Mouse (Mus musculus) ES-CJ7 (cell line): ENCODE measurements at regions not wholly inside any gene's neighbourhood (a gene's known extent, or its start where the extent isn't known, plus 50 kb on each side); places are given as distances from the start of the nearest gene placed in this dataset.

Experiments used
- DNase-seq: peaks from one replicate; pipeline ENCODE4 v3.0.0; 2011; ENCODE audit warnings: low read depth, low spot score

DNA sequence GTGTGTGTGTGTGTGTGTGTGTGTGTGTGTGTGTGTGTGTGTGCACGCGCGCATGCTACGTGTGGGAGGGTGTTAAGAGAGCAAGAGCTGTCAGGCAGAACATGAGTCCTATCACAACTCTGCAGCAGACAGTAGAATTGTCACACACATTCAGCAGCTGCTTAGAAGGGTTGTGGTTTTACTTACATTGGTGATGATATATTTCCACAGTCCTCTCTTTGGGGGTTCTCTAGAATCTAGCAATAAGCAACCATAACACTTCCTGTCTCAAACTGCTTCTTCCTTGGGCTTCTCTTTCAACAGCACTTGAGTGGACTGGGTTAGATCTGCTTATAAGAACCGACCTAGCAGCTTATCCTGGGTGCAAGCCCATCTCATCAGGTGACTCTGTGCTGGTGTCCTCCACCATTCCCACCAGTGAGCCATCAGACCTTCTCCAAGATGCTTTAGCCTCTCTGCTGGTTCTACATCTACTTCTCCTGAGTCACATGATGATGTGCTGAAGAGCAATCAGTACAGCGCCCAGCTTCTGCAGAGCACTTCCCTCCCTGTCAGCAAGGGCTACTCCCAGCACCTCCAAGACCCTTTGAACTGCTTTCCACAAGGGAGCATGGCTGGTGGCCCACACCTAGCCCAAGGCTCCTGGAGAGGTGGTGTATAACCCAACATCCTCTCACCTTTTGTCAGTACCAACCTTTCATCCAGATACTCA lies 222.6 kb downstream of the Wdr11 start:
- no peak for DNase-seq

DNA sequence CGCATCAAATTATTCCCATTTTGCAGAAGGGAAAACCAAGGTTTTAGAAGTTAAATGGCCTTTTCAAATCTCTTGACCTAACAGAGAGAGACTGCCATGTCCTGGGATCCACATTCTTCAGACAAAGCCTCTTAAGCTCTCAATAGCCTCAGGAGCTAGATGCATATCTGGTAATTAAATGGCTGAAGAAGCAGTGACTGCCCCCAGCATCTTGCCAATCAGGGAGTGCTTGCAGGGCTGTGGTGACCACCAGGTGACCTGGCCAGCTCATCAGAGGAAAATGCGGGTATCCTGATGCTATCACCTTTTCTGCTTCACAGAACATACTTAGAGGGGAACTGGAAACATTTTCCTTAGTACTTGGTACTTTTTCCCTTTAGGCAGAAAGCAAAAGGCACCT lies 227.2 kb downstream of the Wdr11 start:
- no peak for DNase-seq

DNA sequence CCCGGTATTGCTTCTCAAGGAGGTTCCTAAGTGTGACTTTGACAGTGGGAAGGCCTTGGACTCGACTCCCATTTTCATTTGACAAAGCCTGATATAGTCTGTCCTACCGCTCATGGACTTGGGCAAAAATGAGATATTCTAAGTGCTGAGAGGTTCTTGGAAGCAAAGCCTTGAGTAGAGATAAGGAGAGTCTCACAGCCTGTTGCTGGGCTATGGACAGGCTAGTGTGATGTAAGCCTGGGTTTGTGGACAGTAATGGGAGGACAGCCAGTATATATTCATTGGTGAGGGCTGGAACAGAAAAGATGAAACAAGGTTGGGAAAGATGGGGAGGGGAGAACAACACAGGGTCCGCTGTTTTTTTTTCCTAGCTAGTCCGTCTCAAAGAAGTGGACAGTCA lies 228.0 kb downstream of the Wdr11 start:
- no peak for DNase-seq

GRCm38 (mm10) chr7:129828970-129829369 lies 237.3 kb downstream of the Wdr11 start:
- no peak for DNase-seq

- DNase-seq = no peak
Measured at GRCm38 (mm10) chr7:129832830-129833229, 241.2 kb downstream of the Wdr11 start.

DNA sequence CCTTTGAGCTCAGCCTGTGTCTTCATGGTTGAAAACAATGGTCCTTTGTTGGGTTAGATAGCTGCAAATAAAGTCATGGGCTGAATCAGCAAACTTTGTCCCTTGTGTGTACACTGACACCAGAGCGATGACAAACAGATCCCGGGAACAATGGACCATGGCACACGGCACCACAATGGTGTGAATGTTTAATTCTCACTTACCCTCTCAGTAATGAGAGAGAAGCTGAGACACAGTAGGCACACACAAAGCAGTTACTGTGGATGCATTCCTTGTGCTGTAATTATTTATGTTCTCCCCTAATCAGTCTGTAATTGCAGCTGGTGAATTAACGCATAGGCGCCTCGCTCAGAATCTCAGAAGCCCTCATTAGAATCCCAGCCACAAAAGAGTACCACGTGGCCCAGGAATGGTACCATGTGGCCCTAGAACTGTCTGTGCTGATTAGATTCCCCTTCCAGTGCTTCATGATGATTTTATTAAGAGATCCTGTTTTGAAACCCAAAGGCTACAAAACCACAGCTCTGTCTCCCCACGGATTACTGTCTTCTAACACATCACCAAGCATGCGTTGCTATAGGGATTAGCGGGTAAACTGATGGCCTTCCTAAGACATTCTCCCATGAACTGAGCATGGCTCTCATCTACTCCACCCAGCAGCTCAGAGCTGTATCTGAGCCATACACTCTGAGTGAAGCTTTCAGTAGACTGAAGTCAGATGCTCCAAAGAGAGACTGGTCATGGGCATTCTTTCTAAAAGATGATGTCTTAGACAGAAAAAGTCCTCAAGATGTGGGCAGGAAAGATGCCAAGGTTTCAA lies 250.8 kb downstream of the Wdr11 start:
- no peak for DNase-seq

- no peak for DNase-seq
Measured at GRCm38 (mm10) chr7:129847136-129847535, 255.5 kb downstream of the Wdr11 start.

DNA sequence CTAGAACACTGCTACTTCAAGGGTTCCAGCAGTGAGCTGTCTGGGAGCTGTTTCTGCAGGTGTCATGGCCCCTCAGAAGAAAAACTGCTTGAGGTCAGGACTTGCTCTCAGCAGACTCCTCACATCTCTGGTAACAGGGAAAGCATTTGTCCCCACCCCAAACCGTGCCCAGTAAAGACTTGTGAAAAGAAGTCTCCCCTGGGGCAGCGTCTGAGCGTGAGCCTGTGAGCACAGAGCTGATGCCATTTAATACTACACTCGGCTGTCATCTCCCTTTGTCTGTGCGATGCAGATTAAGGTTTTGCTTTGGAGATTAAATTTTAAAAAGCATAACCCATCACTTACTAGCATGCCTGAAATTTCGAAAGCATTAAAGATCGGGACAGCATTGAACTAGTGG lies 261.9 kb downstream of the Wdr11 start:
- no peak for DNase-seq

DNA sequence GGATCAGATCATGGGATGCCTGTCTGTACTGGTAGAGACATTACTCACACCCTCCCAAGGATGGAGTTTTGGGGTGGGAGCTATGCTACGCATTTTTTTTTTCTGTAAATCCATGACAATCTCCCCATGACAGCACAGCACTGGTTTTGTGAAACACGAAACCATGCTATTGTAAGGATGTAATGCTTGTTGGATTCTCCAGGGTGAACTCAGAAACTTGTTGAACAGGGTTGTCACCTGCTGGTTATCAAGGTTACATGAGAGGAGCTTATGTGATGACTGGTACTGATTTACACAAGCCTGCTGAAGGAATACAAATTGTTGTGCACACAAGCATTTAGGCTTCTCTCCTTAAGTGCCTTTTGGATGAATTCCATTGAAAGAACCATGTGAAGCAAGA lies 263.3 kb downstream of the Wdr11 start:
- DNase-seq = no peak

GRCm38 (mm10) chr7:129862966-129863365 lies 271.3 kb downstream of the Wdr11 start:
- no peak for DNase-seq

GRCm38 (mm10) chr7:129865536-129865935 lies 273.9 kb downstream of the Wdr11 start:
- DNase-seq = no peak

DNA sequence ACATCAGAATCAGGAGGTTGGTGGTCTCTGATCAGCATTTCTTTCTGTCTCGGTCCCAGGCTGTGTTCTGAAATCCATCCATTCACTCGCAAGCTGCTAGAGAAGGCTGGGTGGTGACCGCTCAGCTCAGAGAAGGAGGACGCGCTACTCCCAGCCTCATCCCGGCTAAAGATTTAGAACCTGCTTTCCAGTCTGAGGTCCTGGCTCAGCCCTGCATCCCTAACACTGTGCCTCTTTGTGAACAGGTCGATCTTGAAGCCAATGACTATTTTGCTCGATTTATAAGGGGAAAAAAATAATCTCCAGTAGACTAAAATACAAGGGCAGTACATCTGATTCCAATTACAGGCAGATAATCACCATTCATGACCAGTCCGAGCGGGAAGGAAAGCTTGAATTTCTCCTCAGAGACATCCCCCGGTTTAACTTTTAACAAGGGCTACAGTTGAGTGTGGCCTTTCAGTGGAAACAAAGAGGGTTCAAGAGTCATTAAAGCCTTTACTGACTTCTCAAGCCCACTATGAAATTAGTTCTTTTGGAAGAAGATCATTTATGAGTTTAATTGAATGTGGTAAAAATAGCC lies 280.6 kb downstream of the Wdr11 start:
- DNase-seq = no peak

DNA sequence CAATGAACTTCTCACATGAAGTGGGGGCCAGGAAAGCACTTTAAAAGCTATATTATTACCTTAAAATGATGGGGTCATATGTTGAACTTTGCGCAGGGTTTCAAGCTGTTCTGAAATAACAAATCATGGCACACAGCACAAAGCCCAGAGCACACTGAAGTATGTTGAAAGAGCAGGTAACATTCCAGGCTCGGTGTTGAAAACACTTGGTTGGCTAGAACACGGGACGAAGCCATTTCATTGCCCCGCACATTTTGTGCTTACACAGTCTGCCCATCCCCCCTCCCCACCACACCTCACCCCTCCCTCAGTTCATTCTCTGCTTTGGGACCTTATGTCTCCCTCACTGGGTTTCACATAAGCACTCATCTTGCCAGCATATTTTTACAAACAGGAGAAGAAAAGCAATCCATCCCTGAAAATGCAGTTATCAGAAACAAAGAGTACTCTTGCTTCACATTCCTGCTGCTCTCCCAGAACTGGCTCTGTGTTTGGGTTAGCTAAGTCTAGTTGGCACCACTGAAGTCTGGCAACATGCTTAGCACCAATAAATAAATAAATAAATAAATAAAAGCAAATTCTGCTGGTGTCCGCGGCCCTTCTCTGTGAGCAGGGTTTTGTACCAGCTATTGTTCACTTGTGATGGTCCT lies 284.7 kb downstream of the Wdr11 start:
- DNase-seq = no peak

DNA sequence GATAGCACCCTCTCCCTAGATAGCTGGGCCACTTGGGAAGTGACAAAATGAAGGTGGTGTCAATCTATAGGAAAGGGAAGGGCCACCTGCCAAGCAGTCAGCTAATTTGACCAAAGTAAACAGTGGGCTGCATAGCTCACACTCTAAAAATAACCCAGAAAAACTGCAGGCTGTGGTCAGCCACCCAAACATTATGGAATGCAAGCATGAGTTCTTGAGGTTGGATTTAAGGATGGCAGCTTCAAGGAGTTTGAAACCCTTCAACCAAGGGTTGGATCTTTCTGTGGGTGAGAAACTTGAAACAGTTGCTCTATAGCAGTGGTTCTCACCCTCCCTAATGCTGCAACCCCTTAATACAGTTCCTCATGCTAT lies 285.2 kb downstream of the Wdr11 start:
- DNase-seq = no peak

DNA sequence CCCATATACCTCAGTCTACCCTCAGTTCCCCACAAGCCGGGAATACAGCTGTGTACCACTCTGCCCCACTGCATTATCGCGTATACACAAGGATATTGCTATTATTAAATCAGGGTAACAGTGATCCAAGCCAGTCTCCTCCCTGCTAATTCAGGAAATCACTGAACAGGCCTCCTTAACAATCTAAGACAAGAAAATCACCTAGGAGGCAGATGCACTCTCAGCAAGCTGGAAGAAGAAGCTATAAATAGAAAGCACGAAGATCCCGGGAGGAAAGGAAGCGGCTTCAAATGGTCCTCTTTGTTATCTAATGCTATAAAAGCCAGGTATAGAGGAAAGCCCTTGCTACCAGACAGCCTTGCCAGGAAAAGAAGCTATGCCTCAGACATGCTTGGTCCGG lies 304.6 kb downstream of the Wdr11 start:
- no peak for DNase-seq

DNA sequence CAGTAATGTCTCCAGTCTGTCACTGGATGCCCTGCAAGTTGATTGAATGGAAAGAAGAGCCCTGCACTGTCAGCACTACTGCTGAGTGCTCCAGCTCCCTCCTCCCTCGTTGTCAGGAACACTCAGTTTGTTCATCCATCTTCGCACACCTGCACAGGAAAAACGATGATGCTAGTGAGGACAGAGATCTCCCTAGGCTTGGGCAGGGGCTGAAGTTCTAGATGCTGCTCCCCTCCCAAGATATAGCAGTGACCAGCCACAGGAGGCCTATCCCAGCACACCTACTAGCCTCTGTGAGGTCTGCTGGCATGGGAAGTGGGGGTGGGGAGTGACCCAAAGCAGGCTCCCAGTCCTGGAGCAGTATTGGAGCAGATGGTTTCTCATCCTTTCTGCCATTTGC lies 305.8 kb downstream of the Wdr11 start:
- DNase-seq = no peak

DNA sequence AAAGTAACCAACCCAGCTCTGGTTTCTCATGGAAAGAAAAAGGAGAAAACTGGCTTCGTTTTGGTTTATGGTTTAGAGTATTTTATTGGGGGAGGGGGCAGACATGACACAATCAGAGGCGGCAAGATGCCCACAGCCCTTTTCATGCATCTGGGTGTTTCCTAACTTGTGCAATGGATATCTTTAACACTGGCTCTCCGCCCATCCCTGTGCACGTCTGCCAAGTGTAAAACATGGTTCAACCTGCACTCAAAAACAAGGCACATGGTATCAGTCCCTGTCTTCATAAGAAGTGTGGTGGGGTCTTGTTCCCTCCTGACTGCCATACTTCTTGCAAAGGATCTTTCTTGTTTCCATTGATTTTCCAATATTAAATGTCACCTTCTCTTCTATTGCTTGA lies 310.6 kb downstream of the Wdr11 start:
- DNase-seq = no peak

DNA sequence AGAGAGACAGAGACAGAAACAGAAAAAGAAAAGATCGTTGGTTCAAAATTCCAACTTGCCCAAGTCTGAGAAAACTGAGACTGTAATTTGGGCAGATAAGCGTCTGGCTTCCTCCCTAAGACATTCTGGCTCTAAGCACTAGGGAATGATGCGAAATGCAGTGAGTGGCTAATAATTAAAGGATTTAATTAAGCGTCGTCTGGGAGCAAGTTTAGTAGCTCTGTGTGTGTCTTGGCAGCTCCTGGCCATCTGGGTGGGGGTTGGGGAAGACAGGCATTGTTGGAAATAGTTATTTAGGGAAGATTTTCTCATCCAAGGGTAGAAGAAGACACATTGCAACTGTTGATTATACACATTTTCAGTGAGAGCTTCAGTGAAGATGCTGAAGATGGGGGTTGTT lies 311.5 kb downstream of the Wdr11 start:
- DNase-seq = no peak

DNA sequence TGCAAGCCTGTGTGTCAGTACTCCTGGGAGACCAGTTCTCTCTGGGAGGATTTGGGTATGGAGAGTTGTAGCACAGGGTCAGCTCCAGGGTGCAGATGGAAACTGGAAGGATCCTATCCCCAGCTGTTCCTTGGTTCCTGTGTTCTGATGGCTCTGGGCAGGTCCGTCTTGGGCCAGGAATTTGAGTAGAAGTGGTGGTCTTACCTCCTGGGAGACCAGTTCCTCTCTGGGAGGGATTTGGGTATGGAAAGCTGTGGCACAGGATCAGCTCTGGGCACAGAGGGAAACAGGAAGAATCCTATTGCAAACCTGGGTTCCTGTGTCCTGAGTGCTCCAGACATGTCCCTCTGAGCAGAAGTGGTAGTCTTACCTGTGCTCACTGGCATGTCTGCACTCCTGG lies 314.5 kb downstream of the Wdr11 start:
- no peak for DNase-seq

- no peak for DNase-seq
Measured at GRCm38 (mm10) chr7:129908826-129909225, 317.2 kb downstream of the Wdr11 start.

GRCm38 (mm10) chr7:129909730-129910129 lies 318.1 kb downstream of the Wdr11 start:
- DNase-seq = no peak

DNA sequence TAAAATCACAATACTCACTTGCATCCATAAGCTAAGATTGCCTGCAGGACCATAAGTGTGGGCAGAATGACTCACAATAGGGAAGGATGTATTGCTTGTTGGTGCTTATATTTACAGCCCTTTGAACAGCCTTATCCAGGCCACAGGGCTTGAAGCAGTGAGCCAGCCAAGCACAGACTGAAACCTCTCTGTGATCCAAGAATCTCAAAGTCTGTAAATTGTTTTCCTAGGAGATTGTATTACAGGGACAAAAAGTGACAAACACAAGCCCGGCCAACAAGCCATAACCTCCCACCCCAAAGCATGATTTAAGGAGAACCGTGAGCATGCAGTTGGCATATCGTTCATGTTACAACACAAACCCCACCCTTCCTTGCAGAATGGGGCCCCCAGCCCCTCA lies 319.2 kb downstream of the Wdr11 start:
- no peak for DNase-seq
